Mouse (Mus musculus) heart, adult 2 months (tissue): Measurements from ENCODE around the gene Dkk3. TPM values are rescaled to one million over a fixed set of nuclear protein-coding genes. Genes with fewer than 3 reads are reported as not detected.

Experiments
- DNase-seq, 2 experiments: peaks; one replicate each; pipeline ENCODE4 v3.0.0; 2021
- H3K27ac ChIP-seq: fragments of 200-600 bp; 2 replicates; pipeline ENCODE4 v1.8.1; 2022
- H3K27me3 ChIP-seq: fragments of 200-500 bp; 2 replicates; pipeline ENCODE4 v1.6.1; 2012; ENCODE audit warnings: mild to moderate bottlenecking, low read length, inconsistent platforms, mixed read lengths; ENCODE audit not compliant: control insufficient read depth, insufficient read depth
- H3K36me3 ChIP-seq: fragments of 200-500 bp; 2 replicates; pipeline ENCODE4 v1.6.1; 2012; ENCODE audit warnings: low read length, inconsistent platforms; ENCODE audit not compliant: control insufficient read depth, insufficient read depth
- H3K4me1 ChIP-seq: fragments of 200-500 bp; 2 replicates; pipeline ENCODE4 v1.6.1; 2011; ENCODE audit warnings: low read length; ENCODE audit not compliant: control insufficient read depth, insufficient read depth
- H3K4me3 ChIP-seq: fragments of 200-600 bp; 2 replicates; pipeline ENCODE4 v1.8.1; 2022
- H3K79me2 ChIP-seq: fragments of 200-500 bp; replicated peaks from 2 replicates; pipeline ENCODE4 v1.6.1; 2012; ENCODE audit warnings: mild to moderate bottlenecking, inconsistent platforms, low read length, moderate library complexity, mixed read lengths; ENCODE audit not compliant: control insufficient read depth, insufficient read depth
- H3K9ac ChIP-seq: fragments of 200-500 bp; 2 replicates; pipeline ENCODE4 v1.6.1; 2012; ENCODE audit warnings: low read depth, mild to moderate bottlenecking, control low read depth, inconsistent platforms, low read length, mixed read lengths
- CTCF ChIP-seq: fragments of 200-600 bp; IDR thresholded peaks from 2 replicates; pipeline ENCODE4 v1.8.1; 2022; ENCODE audit warnings: antibody characterized with exemption, mild to moderate bottlenecking, moderate library complexity
- EP300 ChIP-seq: fragments of 200-500 bp; IDR thresholded peaks from 2 replicates; pipeline ENCODE4 v1.6.1; 2011; ENCODE audit warnings: low read depth, low read length, control low read depth; ENCODE audit not compliant: insufficient read depth
- POLR2A ChIP-seq: fragments of 200-500 bp; IDR thresholded peaks from 2 replicates; pipeline ENCODE4 v1.6.1; 2011; ENCODE audit warnings: mild to moderate bottlenecking, low read depth, low read length, control low read depth; ENCODE audit not compliant: insufficient read depth
- WGBS: fragments of 180-500 bp; shearing (Covaris S2); methylation state at CpG from one replicate; pipeline ENCODE4 v1.1.7; 2018; 5-methylcytosine and 5-hydroxymethylcytosine counted together
- intact Hi-C: fragments of 180-260 bp; cut with DNase I; formaldehyde crosslinking; loops from one replicate; pipeline ENCODE4 v1.15.1; 2025
- polyA plus RNA-seq: library from polyadenylated mRNA; depleted of rRNA; stranded (reverse); fragments of >200 nt; gene quantifications from 2 replicates; pipeline ENCODE4 v1.2.3, GENCODE M21; 2012; rRNA removed
- total RNA-seq, 2 experiments: library from RNA; stranded (reverse); gene quantifications; 2 replicates each; pipeline ENCODE4 v1.2.3; 2021

Dkk3 gene
- total and polyA plus RNA-seq, 3 experiments = 45.1 to 48.3 (median 45.7) TPM

- 93% methylated on average over 2 of the region's 2 CpGs for WGBS
- Histone ChIP-seq H3K9ac (no peak overlapping the region), H3K27me3 (no peaks in the 10 kb centered on the region), H3K36me3 (peaks cover 7% of the 10 kb centered on the region), H3K27ac (no peak overlapping the region), H3K4me1 (no peaks in the 10 kb centered on the region), H3K4me3 (no peak overlapping the region), H3K79me2 (no peaks in the 10 kb centered on the region)
- no peak for DNase-seq
- intact Hi-C loops = loop anchor here (5.0 kb wide), 1 partner anchor 241 kb away; no protein-coding TSS in a partner anchor
- TF ChIP-seq EP300 = no peak
- no peak for TF ChIP-seq CTCF
- TF ChIP-seq POLR2A = no peak
Observed at GRCm38 (mm10) chr7:112086186-112086585, 72.7 kb downstream of the Dkk3 start.

DNA sequence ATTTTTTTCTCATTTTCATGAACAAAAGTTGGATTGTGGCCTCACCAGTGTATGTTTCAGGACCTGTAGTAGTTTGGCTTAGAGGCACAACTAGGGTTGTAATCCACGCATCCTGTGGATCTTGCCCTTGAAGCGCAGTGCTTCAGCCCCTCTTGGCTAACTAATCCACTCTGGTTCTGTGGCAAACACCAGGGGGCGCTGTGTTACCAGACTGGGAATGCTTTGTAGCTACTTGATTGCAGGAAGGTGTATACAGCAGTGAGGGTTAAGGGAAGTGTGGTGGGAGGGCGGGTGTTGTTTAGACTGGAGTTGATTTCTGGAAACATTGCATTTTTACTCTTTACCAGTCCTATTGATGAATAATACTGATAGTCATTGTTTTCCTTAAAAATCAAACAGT, 73.8 kb downstream of the Dkk3 start:
- Histone ChIP-seq H3K4me1 (no peaks in the 10 kb centered on the region), H3K27ac (no peak overlapping the region), H3K27me3 (no peaks in the 10 kb centered on the region), H3K4me3 (no peak overlapping the region), H3K9ac (no peak overlapping the region), H3K36me3 (peaks cover 4% of the 10 kb centered on the region), H3K79me2 (no peaks in the 10 kb centered on the region)
- peak; percentile 77 to 88 for DNase-seq
- TF ChIP-seq POLR2A (no peak), CTCF (peak; percentile 91), EP300 (0 out of 2 replicates have a peak, but pooled peaks have one; percentile 45)
- WGBS = 27% methylated on average over 4 of the region's 4 CpGs
- intact Hi-C loops = loop anchor here (1.0 to 5.0 kb wide), 3 partner anchors 95 to 284 kb away; no protein-coding TSS in a partner anchor

DNA sequence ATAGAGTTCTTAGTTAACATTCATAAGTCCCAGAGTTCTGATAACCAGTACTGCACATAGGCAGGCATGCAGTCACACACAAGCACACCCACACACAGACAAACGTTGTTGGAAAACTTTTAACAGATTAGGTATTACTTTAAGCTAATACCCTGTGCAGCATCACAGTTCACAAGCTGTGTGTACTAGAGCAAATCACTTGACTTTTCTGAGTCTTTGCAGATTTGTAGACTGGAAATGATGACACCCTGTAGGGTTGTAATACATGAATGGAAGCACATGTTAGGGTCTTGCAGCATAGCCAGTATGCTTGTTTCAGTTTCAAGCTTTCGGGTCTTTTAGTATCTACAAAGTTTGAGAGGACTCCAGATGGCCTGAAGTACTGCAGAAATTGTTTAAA, 74.6 kb downstream of the Dkk3 start:
- Histone ChIP-seq H3K27ac (no peak overlapping the region), H3K27me3 (no peaks in the 10 kb centered on the region), H3K36me3 (peaks cover 4% of the 10 kb centered on the region), H3K4me3 (no peak overlapping the region), H3K9ac (no peak overlapping the region), H3K79me2 (no peaks in the 10 kb centered on the region), H3K4me1 (no peaks in the 10 kb centered on the region)
- DNase-seq = no peak
- intact Hi-C loops = no loop called here
- no peak for TF ChIP-seq CTCF
- no peak for TF ChIP-seq POLR2A
- no peak for TF ChIP-seq EP300
- 68% methylated on average over 2 of the region's 2 CpGs for WGBS

- Histone ChIP-seq H3K4me3 (no peak overlapping the region), H3K36me3 (peaks cover under 1% of the 10 kb centered on the region), H3K27me3 (no peaks in the 10 kb centered on the region), H3K27ac (no peak overlapping the region), H3K9ac (no peak overlapping the region), H3K79me2 (no peaks in the 10 kb centered on the region), H3K4me1 (no peaks in the 10 kb centered on the region)
- TF ChIP-seq CTCF = no peak
- intact Hi-C loops = no loop called here
- WGBS = 90% methylated on average over 1 of the region's 1 CpGs
- DNase-seq = no peak
Observed at GRCm38 (mm10) chr7:112082636-112083035, 76.2 kb downstream of the Dkk3 start.

- Histone ChIP-seq H3K36me3 (peaks cover 7% of the 10 kb centered on the region; the same call in 1 of the 2 replicates), H3K79me2 (no peaks in the 10 kb centered on the region), H3K27me3 (no peaks in the 10 kb centered on the region), H3K27ac (no peak overlapping the region), H3K4me3 (no peak overlapping the region), H3K4me1 (no peaks in the 10 kb centered on the region), H3K9ac (no peak overlapping the region)
- 67% methylated on average over 5 of the region's 5 CpGs for WGBS
- DNase-seq = no peak
- peak; percentile 14 for TF ChIP-seq CTCF
- no peak for TF ChIP-seq POLR2A
- intact Hi-C loops = loop anchor here (5.0 kb wide), 1 partner anchor 53 kb away; the partner anchor contains the start of gene Usp47
Observed at GRCm38 (mm10) chr7:112074868-112075267, 84.0 kb downstream of the Dkk3 start.

Other genes with a start within 250 kb of the Dkk3 start
- gene Usp47, start 135.6 kb downstream of the Dkk3 start, total RNA-seq = 10 to 100 TPM; 78.0 to 90.2 TPM
- gene Usp47, start 135.6 kb downstream of the Dkk3 start, polyA plus RNA-seq = 15.7 and 33.8 TPM in 2 replicates
- 10 to 100 TPM; 87.7 to 89.1 TPM for gene Mical2, start 66.8 kb upstream of the Dkk3 start, total RNA-seq
- 44.8 and 53.7 TPM in 2 replicates for gene Mical2, start 66.8 kb upstream of the Dkk3 start, polyA plus RNA-seq